Mouse (Mus musculus): ENCODE measurements at regions not wholly inside any gene's neighbourhood (a gene's known extent, or its start where the extent isn't known, plus 50 kb on each side); places are given as distances from the start of the nearest gene placed in this dataset.

- TF ChIP-seq CTCF (IDR thresholded peaks at IDR 0.05; ENCODE audit: low read depth) (no peak), EP300 (IDR thresholded peaks at IDR 0.05; ENCODE audit: low read depth) (no peak)
Measured at GRCm38 (mm10) chr1:61221131-61221530, 243.4 kb downstream of the Icos start.
